Mouse (Mus musculus) embryonic facial prominence, embryonic 15.5 days (tissue): ENCODE measurements at regions not wholly inside any gene's neighbourhood (a gene's known extent, or its start where the extent isn't known, plus 50 kb on each side); places are given as distances from the start of the nearest gene placed in this dataset.

Experiments used
- ATAC-seq: fragments of 200-750 bp; cut with Nextera tagmentation; 2 replicates; pipeline ENCODE4 v1.8.0; 2017; ENCODE audit warnings: low read depth, moderate TSS enrichment; ENCODE audit not compliant: insufficient number of reproducible peaks, low FRiP score, low TSS enrichment
- H3K27ac ChIP-seq: fragments of 300-500 bp; sonication (generic); replicated peaks from 2 replicates; pipeline ENCODE4 v1.5.1; 2015; ENCODE audit warnings: mild to moderate bottlenecking, inconsistent platforms
- H3K27me3 ChIP-seq: fragments of 300-500 bp; sonication (generic); 2 replicates; pipeline ENCODE4 v1.6.1; 2015; ENCODE audit warnings: inconsistent platforms
- H3K36me3 ChIP-seq: fragments of 300-500 bp; sonication (generic); 2 replicates; pipeline ENCODE4 v1.6.1; 2015; ENCODE audit warnings: mild to moderate bottlenecking, inconsistent platforms
- H3K4me1 ChIP-seq: fragments of 300-500 bp; sonication (generic); 2 replicates; pipeline ENCODE4 v1.6.1; 2015; ENCODE audit warnings: inconsistent platforms
- H3K4me2 ChIP-seq: fragments of 300-500 bp; sonication (generic); replicated peaks from 2 replicates; pipeline ENCODE4 v1.6.1; 2015; ENCODE audit warnings: mild to moderate bottlenecking, inconsistent platforms
- H3K4me3 ChIP-seq: fragments of 300-500 bp; sonication (generic); replicated peaks from 2 replicates; pipeline ENCODE4 v1.5.1; 2015; ENCODE audit warnings: mild to moderate bottlenecking, inconsistent platforms
- H3K9ac ChIP-seq: fragments of 300-500 bp; sonication (generic); 2 replicates; pipeline ENCODE4 v1.6.1; 2015; ENCODE audit warnings: inconsistent platforms
- H3K9me3 ChIP-seq: fragments of 300-500 bp; sonication (generic); replicated peaks from 2 replicates; pipeline ENCODE4 v1.6.1; 2016; ENCODE audit warnings: inconsistent platforms
- WGBS: fragments of 180-500 bp; shearing (Covaris S2); methylation state at CpG from one replicate; pipeline ENCODE4 v1.1.7; 2015; 5-methylcytosine and 5-hydroxymethylcytosine counted together

GRCm38 (mm10) chr12:32692081-32692819 is 127.1 kb upstream of the Nampt start:
- no peaks in the 10 kb centered on the region for H3K36me3 ChIP-seq
- no peak overlapping the region for H3K27ac ChIP-seq
- H3K9ac ChIP-seq: no peak overlapping the region
- no peaks in the 10 kb centered on the region for H3K27me3 ChIP-seq
- WGBS: 41% methylated on average over 8 of the region's 8 CpGs
- no peak for ATAC-seq
- H3K4me2 ChIP-seq: no peak overlapping the region
- H3K9me3 ChIP-seq: no peaks in the 10 kb centered on the region
- H3K4me3 ChIP-seq: no peak overlapping the region
- H3K4me1 ChIP-seq: 0 out of 2 replicates have a peak, but pooled peaks cover 5% of the 10 kb centered on the region

DNA sequence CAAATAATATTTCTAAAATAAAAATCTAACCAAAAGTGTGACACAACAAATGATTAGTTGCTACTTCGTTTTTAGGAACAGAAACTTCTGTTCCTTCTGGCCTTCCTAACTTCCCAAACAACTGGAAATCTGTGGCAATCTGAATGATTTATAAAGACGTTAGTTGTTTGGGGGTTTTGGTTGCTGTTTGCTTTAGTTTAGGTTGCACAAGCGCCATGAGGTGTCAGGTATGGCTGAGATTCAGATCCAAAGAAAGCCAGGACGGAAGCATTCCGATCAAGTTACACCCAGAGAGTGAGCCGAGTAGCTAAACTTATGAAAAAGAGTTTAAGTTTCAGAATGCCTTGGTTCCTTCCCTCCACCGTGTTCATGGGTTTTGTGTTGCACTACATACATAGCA is 126.4 kb upstream of the Nampt start:
- Histone ChIP-seq H3K4me2 (no peak overlapping the region), H3K9ac (no peak overlapping the region), H3K36me3 (no peaks in the 10 kb centered on the region), H3K27ac (no peak overlapping the region), H3K9me3 (no peaks in the 10 kb centered on the region), H3K4me1 (0 out of 2 replicates have a peak, but pooled peaks cover 5% of the 10 kb centered on the region), H3K27me3 (no peaks in the 10 kb centered on the region), H3K4me3 (no peak overlapping the region)
- WGBS: 71% methylated on average over 7 of the region's 7 CpGs
- no peak for ATAC-seq

GRCm38 (mm10) chr12:32693678-32694077 is 125.7 kb upstream of the Nampt start:
- no peak overlapping the region for H3K4me3 ChIP-seq
- no peaks in the 10 kb centered on the region for H3K36me3 ChIP-seq
- H3K4me1 ChIP-seq: 0 out of 2 replicates have a peak, but pooled peaks cover 5% of the 10 kb centered on the region
- 65% methylated on average over 1 of the region's 1 CpGs for WGBS
- no peak for ATAC-seq
- H3K27me3 ChIP-seq: no peaks in the 10 kb centered on the region
- no peaks in the 10 kb centered on the region for H3K9me3 ChIP-seq
- H3K4me2 ChIP-seq: no peak overlapping the region
- H3K27ac ChIP-seq: no peak overlapping the region
- H3K9ac ChIP-seq: no peak overlapping the region

DNA sequence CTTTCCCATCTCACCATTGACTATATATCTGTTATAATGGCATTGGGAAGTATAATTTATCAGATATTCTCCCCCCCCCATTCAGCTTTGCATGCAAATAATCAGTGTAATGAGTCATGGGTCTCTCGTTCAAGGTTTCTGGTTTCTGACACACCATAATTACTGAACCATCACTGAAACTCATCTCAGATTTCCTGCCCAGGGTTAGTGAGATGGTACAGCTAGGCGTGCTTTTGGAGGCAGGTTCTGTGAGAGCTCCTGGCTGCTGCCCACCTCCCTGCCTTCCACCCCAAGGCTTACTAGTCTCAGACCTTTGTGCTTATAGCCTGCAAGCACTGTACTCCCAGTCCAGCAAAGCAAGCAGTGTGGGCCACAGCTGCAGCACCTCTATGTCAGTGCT is 122.5 kb upstream of the Nampt start:
- no peak overlapping the region for H3K4me3 ChIP-seq
- H3K9ac ChIP-seq: no peak overlapping the region
- 0 out of 2 replicates have a peak, but pooled peaks cover 4% of the 10 kb centered on the region for H3K4me1 ChIP-seq
- no peak overlapping the region for H3K27ac ChIP-seq
- H3K27me3 ChIP-seq: no peaks in the 10 kb centered on the region
- H3K36me3 ChIP-seq: no peaks in the 10 kb centered on the region
- ATAC-seq: no peak
- 51% methylated on average over 2 of the region's 2 CpGs for WGBS
- no peak overlapping the region for H3K4me2 ChIP-seq
- no peaks in the 10 kb centered on the region for H3K9me3 ChIP-seq

DNA sequence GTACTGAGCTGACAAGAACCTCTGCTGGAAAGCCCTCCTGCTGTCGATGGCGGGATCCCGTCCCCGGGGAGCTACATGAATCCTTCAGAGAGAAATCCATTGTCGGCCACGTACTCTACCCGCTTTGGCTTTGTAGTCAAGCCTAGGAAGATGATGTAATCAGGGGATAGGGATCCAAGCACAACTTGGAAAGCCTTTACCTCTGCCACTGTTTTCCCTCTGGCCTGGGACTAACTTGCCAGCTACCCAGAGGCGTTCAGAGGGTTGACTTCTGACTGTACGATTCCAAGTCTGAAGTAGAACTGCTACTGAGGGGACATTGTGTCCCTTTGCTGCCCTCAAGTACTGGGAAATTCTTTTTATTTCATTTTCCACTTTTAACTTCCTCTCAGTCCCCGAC is 110.2 kb upstream of the Nampt start:
- ATAC-seq: no peak
- no peaks in the 10 kb centered on the region for H3K9me3 ChIP-seq
- WGBS: 86% methylated on average over 10 of the region's 10 CpGs
- no peaks in the 10 kb centered on the region for H3K36me3 ChIP-seq
- no peaks in the 10 kb centered on the region for H3K27me3 ChIP-seq
- no peak overlapping the region for H3K4me3 ChIP-seq
- H3K9ac ChIP-seq: no peak overlapping the region
- H3K4me1 ChIP-seq: no peaks in the 10 kb centered on the region
- no peak overlapping the region for H3K27ac ChIP-seq
- no peak overlapping the region for H3K4me2 ChIP-seq

DNA sequence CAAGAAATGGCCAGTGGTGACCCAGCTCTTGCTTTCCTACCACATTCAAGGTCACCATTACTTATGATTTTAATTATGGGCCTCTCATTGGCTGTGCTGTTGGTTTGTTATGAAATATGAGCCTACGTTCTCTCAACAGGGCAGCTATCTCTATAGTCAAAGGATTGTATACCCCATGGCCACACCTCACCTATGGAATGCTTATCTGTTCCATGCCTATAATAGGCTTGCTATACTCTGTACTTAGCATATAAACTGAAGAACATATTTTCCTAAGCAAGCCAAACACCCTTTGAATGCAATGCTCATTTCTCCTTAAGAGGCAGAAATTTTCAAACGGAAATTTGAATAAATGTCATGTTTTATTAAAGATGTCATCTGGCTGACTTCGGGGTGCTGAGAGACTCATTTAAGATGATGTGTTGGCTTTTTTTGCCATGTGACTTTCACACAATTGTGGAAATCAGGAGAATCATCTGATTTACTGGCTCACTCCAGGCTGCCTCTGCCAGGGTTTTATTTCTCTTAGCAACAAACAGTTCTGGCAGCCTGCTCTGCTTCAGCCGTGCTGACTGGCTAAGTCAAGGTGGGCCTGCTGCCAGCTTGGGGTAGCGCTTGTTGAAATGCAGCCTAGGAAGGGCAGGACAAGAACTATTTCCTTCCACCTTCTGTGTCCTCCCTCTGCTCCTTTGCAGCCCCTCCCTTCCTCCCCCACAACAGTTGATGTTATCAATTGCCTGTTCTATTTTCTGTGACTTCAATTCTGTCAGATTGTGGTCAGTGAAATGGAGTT is 102.0 kb upstream of the Nampt start:
- H3K9me3 ChIP-seq: no peaks in the 10 kb centered on the region
- H3K9ac ChIP-seq: no peak overlapping the region
- peaks cover 7% of the 10 kb centered on the region for H3K4me1 ChIP-seq
- no peak; the same call in 1 of the 2 replicates for ATAC-seq
- 44% methylated on average over 5 of the region's 5 CpGs for WGBS
- no peak overlapping the region for H3K4me2 ChIP-seq
- no peaks in the 10 kb centered on the region for H3K27me3 ChIP-seq
- no peaks in the 10 kb centered on the region for H3K36me3 ChIP-seq
- H3K4me3 ChIP-seq: no peak overlapping the region
- H3K27ac ChIP-seq: no peak overlapping the region

- Histone ChIP-seq H3K9me3 (no peaks in the 10 kb centered on the region), H3K27ac (no peak overlapping the region), H3K9ac (no peak overlapping the region), H3K4me2 (no peak overlapping the region), H3K27me3 (no peaks in the 10 kb centered on the region), H3K36me3 (no peaks in the 10 kb centered on the region), H3K4me1 (peaks cover 7% of the 10 kb centered on the region), H3K4me3 (no peak overlapping the region)
- ATAC-seq: no peak
- WGBS: 80% methylated on average over 4 of the region's 4 CpGs
These were observed 100.1 kb upstream of the Nampt start for GRCm38 (mm10) chr12:32719203-32719602.

GRCm38 (mm10) chr12:32724451-32725188 is 94.7 kb upstream of the Nampt start:
- Histone ChIP-seq H3K4me1 (no peaks in the 10 kb centered on the region), H3K36me3 (no peaks in the 10 kb centered on the region), H3K4me3 (no peak overlapping the region), H3K27ac (no peak overlapping the region), H3K9ac (no peak overlapping the region), H3K4me2 (no peak overlapping the region), H3K9me3 (no peaks in the 10 kb centered on the region), H3K27me3 (no peaks in the 10 kb centered on the region)
- WGBS: 60% methylated on average over 7 of the region's 7 CpGs
- no peak for ATAC-seq

DNA sequence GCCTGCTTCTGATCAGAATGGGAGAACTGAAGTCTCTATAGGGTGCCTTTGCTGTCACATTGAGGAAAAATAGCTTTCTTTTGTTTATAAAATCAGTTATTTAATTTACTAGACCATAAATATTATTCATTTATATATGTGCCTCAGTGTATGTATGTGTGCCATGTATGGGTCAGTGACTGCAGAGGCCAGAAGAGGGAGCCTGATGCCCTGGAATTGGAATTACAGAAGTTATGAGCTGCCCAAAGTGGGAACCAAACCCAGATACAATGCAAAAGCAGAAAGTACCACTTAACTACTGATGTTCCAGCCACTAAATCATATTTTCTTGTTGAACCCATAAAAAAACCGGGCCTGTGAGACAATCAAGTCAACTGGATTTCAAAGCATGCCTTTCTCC is 91.8 kb upstream of the Nampt start:
- no peak for ATAC-seq
- Histone ChIP-seq H3K4me1 (no peaks in the 10 kb centered on the region), H3K27me3 (no peaks in the 10 kb centered on the region), H3K27ac (no peak overlapping the region), H3K9me3 (no peaks in the 10 kb centered on the region), H3K4me2 (no peak overlapping the region), H3K4me3 (no peak overlapping the region), H3K9ac (no peak overlapping the region), H3K36me3 (no peaks in the 10 kb centered on the region)
- WGBS: 73% methylated on average over 1 of the region's 1 CpGs

DNA sequence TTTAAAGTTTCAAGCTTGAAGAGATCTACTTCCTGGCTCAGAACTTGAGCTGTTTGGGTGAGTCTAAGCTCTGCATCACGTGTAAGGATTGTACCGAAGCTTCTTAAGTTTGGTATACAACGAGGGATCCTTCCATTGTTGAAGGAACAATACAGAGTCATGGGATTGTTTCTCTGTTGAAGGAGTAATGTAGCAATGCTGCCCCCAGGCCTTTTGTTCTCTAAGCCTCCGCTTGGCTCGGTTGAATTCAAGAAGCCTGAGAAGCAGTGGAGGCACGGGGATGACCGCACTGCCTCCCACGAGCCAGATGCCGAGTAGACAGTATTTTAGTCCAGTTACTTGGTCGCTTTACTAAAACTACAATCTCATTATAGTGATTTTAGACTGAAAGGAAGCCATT is 90.9 kb upstream of the Nampt start:
- H3K9me3 ChIP-seq: no peaks in the 10 kb centered on the region
- H3K4me1 ChIP-seq: no peaks in the 10 kb centered on the region
- no peak overlapping the region for H3K4me2 ChIP-seq
- no peak overlapping the region for H3K27ac ChIP-seq
- H3K27me3 ChIP-seq: no peaks in the 10 kb centered on the region
- H3K36me3 ChIP-seq: no peaks in the 10 kb centered on the region
- no peak for ATAC-seq
- H3K9ac ChIP-seq: no peak overlapping the region
- WGBS: 67% methylated on average over 10 of the region's 10 CpGs
- H3K4me3 ChIP-seq: no peak overlapping the region

DNA sequence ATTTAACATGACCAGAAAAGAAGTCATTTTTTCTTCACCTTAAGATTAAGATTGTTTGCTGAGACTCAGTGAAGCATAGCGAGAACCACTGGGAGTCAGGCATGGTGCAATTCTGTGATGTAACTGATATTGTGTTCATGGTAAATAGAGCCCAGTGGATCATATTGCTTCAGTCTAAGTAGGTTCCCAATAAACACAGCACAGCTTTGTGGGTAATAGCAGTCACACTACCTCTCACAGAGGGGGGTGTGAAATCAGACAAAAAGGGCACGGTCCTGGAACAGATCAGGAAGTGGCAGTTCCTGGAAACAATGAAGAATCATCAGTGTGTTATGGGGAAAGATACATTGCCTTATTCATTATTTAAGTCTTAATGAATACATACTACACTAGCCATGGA is 84.1 kb upstream of the Nampt start:
- ATAC-seq: no peak
- Histone ChIP-seq H3K36me3 (no peaks in the 10 kb centered on the region), H3K4me1 (no peaks in the 10 kb centered on the region), H3K4me2 (no peak overlapping the region), H3K9me3 (no peaks in the 10 kb centered on the region), H3K9ac (no peak overlapping the region), H3K27ac (no peak overlapping the region), H3K27me3 (no peaks in the 10 kb centered on the region), H3K4me3 (no peak overlapping the region)
- 61% methylated on average over 2 of the region's 2 CpGs for WGBS
